Mouse (Mus musculus): ENCODE measurements around the gene Gna15.

The Gna15 gene

GRCm38 (mm10) chr10:81523570-81523969, 455 bp downstream of the Gna15 start:
- DNase-seq (ENCODE audit: low spot score), result no peak

- no peak for DNase-seq (ENCODE audit: low spot score)
Measured at GRCm38 (mm10) chr10:81523142-81523541, 883 bp downstream of the Gna15 start.

GRCm38 (mm10) chr10:81519978-81520365, 4.1 kb downstream of the Gna15 start:
- no peak for DNase-seq (ENCODE audit: low spot score)

- no peak for DNase-seq (ENCODE audit: low spot score)
Measured at GRCm38 (mm10) chr10:81519227-81519977, 4.6 kb downstream of the Gna15 start.

- DNase-seq (ENCODE audit: low spot score), result no peak
Measured at GRCm38 (mm10) chr10:81518546-81518945, 5.5 kb downstream of the Gna15 start.

- DNase-seq (ENCODE audit: low spot score), result no peak
Measured at GRCm38 (mm10) chr10:81517227-81517626, 6.8 kb downstream of the Gna15 start.

GRCm38 (mm10) chr10:81513798-81514197, 10.2 kb downstream of the Gna15 start:
- DNase-seq (ENCODE audit: low spot score), result no peak

- no peak for DNase-seq (ENCODE audit: low spot score)
Measured at GRCm38 (mm10) chr10:81510246-81510810, 13.7 kb downstream of the Gna15 start.

- DNase-seq (ENCODE audit: low spot score), result no peak
Measured at GRCm38 (mm10) chr10:81507691-81508489, 16.1 kb downstream of the Gna15 start.

- DNase-seq (ENCODE audit: low spot score), result no peak
Measured at GRCm38 (mm10) chr10:81507095-81507494, 16.9 kb downstream of the Gna15 start.

GRCm38 (mm10) chr10:81505016-81505664, 18.9 kb downstream of the Gna15 start:
- no peak for DNase-seq (ENCODE audit: low spot score)

- DNase-seq (ENCODE audit: low spot score), result peak; percentile 84
Measured at GRCm38 (mm10) chr10:81502658-81503057, 21.4 kb downstream of the Gna15 start.

GRCm38 (mm10) chr10:81501863-81502262, 22.2 kb downstream of the Gna15 start:
- no peak for DNase-seq (ENCODE audit: low spot score)

GRCm38 (mm10) chr10:81500032-81500431, 24.0 kb downstream of the Gna15 start, which contains the start of gene S1pr4:
Gene S1pr4, minus strand, starts transcription at chr10:81500132.
- no peak for DNase-seq (ENCODE audit: low spot score)

- no peak for DNase-seq (ENCODE audit: low spot score)
Measured at GRCm38 (mm10) chr10:81499250-81499901, 24.6 kb downstream of the Gna15 start.

GRCm38 (mm10) chr10:81498316-81499249, 25.4 kb downstream of the Gna15 start:
- DNase-seq (ENCODE audit: low spot score), result no peak

- no peak for DNase-seq (ENCODE audit: low spot score)
Measured at GRCm38 (mm10) chr10:81497401-81498270, 26.4 kb downstream of the Gna15 start.

GRCm38 (mm10) chr10:81496969-81497368, 27.1 kb downstream of the Gna15 start:
- no peak for DNase-seq (ENCODE audit: low spot score)

- DNase-seq (ENCODE audit: low spot score), result peak; percentile 98
Measured at GRCm38 (mm10) chr10:81496264-81496901, 27.6 kb downstream of the Gna15 start, which contains the start of gene Ncln. Gene Ncln, minus strand, starts transcription at chr10:81496392.

Measured in testis, postnatal 14 days (tissue).